Mouse (Mus musculus): ENCODE measurements around the gene Cic.
"Not testable (repeated sequence)": the region's sequence is repeated elsewhere in the genome, so short reads cannot be mapped to it uniquely, and the experiment has no call there.

Cic gene

DNA sequence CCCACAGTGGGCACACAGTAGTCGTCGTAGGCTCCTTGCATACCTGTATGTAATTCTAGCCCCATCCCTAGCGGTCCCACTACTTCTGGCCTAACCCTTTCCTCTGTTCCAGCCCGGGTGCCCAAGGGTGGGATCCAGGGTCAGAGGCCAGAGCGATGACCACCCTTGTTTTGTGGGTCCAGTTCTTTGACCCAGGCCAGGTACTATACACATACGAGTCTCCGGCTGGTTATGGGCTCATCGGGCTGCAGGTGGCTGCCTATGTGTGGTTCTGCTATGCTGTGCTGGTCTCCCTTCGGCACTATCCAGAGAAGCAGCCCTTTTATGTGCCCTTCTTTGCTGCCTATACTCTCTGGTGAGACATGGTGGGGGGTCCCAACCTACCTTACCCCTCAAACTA lies 41.9 kb downstream of the Cic start:
- DNase-seq = no peak

DNA sequence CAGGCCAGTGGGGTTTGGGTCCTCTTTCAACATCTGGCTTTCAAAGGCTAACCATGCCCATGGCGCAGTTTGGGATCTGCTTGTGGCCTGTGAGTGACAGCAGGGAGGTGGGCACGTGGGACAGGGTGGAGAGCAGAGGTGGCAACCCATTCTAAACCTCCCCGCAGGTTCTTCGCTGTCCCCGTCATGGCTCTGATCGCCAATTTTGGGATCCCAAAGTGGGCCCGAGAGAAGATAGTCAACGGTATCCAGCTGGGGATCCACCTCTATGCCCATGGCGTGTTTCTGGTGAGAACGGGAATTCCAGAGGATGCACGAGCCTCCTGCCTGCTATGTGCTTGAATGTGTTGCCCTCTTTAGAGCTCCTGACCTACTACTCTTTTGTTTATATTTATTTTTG lies 43.7 kb downstream of the Cic start:
- no peak for DNase-seq

DNA sequence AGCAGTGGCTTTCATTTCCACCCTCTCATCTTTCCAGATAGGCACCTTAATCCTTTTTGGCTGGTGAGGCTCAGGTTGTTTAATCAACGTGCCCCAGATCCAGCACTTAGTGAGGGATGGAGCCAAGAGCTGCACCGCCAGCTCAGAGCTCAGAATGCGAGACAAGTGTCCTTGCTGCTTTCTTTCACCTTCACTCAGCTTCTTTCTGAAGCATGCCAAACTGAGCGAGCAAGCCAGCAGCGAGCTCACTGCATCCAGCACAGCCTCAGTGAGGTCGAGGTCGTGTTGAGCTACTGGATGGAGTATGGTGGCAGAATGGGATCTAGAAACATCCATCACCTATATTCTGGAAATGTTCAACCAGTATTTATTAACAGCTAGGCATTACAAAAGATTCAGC lies 45.8 kb downstream of the Cic start:
- DNase-seq = no peak

DNA sequence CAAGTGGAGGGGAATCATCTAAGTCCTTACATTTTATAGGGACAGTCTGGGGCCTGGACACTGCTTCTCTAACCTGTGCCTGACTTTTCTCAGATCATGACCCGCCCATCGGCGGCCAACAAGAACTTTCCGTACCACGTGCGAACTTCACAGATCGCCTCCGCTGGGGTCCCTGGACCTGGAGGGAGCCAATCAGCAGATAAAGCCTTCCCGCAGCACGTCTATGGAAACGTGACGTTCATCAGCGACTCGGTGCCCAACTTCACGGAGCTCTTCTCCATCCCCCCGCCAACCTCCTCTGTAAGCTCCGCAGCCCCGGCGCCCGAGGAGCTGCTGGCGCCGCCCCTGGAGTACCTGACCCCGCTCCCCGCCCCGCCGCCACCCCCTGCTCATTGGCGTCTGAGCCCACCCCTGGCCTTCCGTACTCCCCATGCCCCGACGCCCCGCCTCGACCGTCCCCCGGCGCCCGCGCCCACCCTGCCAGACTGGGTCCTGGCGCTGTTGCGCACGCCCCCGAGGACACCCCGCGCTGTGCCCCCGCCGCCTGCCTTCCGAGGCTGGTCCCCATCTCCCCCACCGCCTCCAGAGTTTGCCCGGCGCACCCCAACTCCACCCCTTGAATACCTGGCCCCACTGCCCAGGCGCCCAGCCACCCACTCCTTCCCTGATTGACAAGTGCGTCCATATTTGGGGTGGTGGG lies 47.3 kb downstream of the Cic start:
- DNase-seq = no peak

DNA sequence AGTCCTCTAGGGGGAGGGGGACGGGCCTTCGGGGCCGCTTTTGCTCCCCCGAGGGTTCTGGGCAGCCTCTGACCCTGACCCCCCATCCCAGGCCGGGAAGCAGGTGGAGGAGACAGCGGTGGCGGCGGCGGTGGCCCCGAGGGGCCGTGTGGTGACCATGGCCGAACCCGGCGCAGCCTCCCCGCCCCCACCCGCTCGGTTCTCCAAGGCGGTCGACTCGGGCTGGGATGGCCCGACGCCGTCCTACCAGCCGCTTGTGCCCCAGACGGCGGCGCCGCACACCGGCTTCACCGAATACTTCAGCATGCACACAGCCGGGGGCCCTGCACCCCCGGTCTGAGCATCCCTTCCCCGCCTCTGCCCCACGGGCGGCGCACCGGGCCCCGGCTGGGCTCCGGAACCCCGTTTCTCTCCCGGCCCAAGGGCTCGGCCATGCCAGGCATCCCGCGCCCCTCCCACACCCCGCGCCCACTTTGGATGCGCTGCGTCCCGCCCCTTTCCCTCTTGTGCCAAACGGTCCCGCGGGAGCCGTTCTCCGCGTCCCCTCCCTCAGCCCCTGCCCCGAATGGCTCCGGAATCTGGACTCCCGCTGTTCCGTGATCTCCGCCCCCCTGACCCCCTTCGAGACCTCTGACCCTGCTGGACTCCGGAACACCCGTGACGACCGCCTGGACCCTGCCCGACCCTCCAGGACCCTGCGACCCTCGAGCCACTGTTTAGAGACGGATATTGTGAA lies 48.0 kb downstream of the Cic start:
- DNase-seq = no peak

DNA sequence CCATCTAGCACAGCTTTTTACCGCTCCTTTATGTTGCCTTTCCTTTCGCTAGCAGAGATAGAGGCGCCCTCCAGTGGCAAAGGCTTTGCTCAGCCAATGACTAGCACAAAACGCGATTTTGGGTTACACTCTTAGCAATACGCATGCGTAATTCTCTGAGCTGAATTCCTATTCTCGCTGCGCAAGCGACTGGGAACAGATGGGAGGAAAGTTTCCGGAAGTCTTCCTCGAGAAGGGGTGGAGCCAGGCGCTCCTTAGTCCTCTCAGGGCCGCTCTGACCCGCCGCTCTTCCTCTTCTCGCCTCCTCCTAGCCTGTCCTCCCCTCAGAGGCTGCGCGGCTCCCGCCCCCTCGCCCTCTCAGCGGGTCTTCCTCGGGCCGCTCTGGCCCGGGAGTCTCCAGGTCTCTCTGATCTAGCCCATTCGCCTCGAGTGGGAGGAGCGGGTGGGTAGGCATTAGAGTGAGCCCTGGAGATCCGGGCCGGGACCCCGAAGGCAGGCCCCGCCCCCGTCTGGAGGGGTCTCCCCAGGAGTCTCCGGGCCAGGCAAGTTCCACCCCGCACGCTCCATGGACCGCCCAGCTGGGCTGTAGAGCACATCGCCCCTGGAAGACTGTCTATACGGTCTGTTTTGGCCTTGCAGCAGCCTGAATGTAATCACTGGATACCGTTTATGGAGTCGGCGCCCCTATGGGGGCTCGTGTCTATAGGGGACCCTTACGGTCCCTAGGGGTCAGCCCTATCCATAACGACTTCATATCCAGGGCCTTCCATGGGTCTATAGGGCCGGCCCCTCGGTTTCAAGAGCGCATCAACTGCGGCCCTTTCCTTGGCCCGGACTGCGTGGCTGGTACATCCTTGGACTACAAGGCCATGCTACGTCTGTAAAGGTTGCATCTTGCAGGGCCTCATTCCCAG lies 49.3 kb downstream of the Cic start, which contains the start of gene Megf8:
Gene Megf8 (plus strand): TSS at position 633 of the 914 bp plus-strand sequence.
- DNase-seq = peak; percentile 98

DNA sequence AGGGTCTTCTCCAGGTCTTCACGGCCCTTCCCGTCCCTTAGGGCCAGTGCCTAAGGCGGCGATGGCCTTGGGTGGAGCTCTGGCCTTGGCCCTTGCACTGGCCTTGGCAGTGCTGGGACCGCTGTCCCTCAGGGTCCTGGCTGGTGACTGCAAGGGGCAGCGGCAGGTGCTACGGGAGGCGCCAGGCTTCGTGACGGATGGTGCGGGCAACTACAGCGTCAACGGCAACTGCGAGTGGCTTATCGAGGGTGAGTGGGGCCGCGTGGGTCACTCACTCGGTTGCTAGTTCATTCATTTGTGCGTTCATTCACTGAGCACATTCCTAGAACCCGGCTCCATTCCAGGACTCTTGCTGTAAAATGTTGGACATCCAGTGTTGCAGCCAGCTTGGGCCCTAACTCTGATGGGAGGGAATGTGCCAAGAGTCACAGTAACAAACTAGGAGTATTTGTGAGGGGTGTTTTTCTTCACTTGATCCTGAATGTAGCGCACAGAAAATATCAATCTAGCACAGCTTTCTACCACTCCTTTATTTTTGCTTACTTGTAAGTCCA lies 50.0 kb downstream of the Cic start:
- DNase-seq = peak; percentile 26

DNA sequence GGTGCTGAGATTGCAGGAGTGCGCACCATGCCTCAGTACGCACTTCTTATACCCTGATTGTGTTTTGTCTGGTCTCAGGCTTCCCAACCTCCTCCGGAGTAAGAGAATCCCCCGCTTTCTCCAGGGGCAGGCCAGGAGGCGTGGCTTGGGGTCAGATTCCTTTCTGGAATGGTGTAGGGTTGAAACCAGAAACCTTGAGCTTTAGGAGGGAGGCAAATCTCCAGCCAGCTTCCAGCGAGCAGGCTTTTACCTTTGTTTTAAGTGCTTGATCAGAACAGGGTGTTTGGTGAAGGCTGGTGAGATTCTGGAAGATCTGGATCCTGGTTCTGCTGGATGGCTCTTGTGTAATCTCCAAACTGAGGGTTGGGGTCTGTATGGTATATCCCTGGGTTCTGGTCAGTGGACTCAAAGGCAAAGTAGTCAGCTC lies 54.6 kb downstream of the Cic start:
- DNase-seq = no peak

DNA sequence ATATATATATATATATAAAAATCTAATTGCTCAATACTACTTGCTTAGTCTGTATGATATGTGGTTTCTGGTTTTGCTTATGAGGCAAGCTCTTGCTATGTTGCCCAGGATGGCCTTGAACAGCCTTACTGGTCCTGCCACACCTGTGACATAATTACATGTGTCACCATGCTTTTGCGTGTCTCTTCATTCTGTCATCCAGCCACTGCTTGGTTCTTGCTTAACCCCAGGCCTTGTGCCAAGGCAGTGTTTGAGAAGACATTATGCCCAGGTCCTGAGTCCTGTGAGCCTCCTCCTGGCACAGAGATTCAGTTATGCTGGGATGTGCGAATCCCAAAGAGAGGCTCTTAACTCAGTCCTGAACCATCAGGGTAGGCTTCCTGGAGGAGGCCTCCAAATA lies 55.7 kb downstream of the Cic start:
- DNase-seq = no peak

DNA sequence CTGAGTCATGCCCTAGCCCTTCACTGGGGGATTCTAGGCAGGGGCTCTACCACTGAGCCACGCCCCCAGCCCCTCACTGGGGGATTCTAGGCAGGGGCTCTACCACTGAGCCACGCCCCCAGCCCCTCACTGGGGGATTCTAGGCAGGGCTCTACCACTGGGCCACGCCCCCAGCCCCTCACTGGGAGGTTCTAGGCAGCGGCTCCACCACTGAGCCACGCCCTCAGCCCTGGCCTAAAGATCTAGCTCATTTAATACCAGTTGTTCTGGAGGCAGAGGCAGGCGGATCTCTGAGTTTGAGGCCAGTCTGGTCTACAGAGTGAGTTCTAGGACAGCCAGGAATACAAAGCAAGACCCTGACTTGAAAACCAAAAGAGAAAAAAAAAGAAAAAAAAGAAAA lies 57.9 kb downstream of the Cic start:
- not testable (repeated sequence) for DNase-seq

DNA sequence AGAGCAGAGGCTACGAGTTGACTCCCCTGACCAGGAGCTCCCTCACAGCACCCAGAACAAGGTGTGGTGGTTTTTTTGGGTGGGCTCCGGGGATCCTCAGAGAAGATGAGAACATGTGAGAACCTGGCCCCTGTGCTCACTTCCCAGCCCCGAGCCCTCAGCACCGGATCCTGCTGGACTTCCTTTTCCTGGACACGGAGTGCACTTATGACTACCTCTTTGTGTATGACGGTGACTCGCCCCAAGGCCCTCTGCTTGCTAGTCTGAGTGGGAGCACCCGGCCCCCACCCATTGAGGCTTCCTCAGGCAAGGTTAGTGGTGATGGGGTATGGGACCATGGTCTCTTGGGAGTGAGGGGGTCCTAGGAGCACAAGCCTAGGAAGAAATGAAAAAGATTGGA lies 58.7 kb downstream of the Cic start:
- DNase-seq = no peak

DNA sequence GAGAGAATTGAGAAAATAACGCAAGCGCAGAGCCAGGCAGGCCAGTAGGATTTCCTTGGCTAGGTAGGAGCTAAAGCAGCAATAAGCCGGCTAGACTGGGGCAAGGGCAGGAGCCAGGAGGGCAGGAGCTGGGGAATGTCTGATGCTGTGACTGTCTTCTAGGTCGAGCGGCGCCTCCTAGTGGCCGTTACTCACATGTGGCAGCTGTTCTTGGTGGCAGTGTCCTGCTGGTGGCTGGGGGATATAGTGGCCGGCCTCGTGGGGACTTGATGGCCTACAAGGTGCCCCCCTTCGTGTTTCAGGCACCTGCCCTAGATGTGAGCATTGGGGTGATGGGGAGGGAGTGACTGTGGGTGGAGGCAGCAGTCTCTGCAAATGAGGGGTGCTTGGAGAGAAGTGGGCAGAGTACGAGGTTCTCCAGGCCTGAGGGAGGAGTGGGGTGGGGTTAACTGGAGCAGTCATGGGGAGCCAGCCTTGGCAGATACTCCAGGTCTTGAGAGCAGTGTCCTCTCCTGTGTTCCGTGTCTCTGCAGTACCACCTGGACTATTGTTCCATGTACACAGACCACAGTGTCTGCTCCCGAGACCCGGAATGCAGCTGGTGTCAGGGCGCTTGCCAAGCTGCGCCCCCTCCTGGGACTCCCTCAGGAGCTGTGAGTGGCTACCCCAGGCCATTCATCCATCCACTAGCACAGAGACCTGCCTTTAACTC lies 66.2 kb downstream of the Cic start:
- peak; percentile 54 for DNase-seq

DNA sequence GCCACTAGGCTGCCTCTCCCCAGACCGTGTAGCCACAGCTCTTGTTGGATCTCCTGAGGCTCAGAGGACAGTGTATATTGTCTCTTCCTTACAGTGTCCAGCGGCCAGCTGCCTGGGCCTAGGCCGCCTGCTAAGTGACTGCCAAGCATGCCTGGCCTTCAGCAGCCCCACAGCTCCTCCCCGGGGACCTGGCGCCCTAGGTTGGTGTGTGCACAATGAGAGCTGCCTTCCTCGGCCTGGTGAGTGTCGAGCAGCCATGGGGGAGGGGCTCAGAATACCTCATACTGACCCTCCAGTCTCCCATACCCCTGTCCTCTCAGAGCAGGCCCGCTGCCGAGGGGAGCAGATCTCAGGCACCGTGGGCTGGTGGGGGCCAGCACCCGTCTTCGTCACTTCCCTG lies 67.0 kb downstream of the Cic start:
- DNase-seq = no peak

DNA sequence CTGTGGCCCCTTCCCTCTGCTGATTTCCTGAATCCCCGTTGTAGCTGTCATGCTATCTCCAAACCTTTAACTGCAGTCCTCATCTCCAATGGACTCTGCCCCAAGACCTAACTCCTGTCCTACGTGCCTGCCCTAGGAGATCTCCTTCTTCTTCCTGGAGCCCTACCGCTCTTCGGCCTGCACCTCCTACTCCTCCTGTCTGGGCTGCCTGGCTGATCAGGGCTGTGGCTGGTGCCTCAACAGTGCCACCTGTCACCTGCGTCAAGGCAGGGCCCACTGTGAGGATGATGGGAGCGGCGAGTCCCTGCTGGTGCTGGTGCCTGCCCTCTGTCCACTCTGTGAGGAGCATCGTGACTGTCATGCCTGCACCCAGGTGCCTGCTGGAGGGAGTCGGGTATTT lies 71.8 kb downstream of the Cic start:
- no peak for DNase-seq

DNA sequence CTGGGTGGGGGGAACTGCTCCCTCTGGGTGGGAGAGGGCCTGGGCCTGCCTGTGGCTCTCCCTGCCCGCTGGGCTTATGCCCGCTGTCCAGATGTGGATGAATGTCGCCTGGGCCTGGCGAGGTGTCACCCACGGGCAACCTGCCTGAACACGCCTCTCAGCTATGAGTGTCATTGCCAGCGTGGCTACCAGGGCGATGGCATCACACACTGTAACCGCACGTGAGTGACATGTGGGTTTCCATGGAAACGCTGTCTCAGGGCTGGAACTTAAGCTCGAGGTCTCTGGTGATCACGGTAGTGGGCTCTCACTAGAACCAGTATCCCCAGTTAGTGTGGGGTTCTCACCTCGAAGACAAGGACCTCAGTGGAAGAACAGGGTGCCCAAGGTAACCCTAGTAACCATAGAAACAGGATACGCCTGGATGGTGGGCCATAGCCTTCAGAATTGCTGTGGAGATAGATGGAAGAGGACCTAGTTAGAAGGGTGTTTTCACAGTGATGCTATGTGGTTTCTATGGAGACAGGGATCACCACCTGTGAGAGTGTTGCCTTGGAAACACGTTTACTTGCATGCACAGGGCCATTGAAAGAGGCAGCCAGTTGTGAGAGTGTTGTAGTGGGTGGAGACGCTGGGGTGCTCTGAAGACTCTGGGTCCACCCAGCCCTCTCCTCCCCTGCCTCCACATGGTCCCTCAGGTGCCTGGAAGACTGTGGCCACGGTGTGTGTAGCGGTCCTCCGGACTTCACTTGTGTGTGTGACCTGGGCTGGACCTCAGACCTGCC lies 73.7 kb downstream of the Cic start:
- DNase-seq = peak; percentile 55

Measured in right cerebral cortex, adult 18-20 months (tissue).